Mouse (Mus musculus) erythroblast, adult 5-6 weeks (primary cell): ENCODE results near the gene Cyfip2. TPM values are rescaled to one million over a fixed set of nuclear protein-coding genes. Genes with fewer than 3 reads are reported as not detected.

Source experiments
- ATAC-seq: replicated peaks from 2 replicates; pipeline ENCODE4 v1.8.0; 2016; ENCODE audit warnings: moderate number of reproducible peaks, mild to moderate bottlenecking, moderate TSS enrichment, inconsistent platforms; ENCODE audit not compliant: poor library complexity, low FRiP score, severe bottlenecking
- total RNA-seq, 2 experiments: library from RNA; stranded (forward) in 1 of 2; stranded (reverse) in 1 of 2; fragments of 150-400 nt in 1 of 2; fragments of 200-764, 138-1000 nt in 1 of 2; gene quantifications; 2 replicates each; pipeline versions ENCODE4 v1.2.3 to v1.2.4; 2015 to 2017; ENCODE audit warnings: low replicate concordance in 2 of 2

The Cyfip2 gene
- total RNA-seq, 2 experiments from 2014 or later: 19.9 to 60.3 TPM

- ATAC-seq: no peak
Measured at GRCm38 (mm10) chr11:46282612-46283011, 30.0 kb downstream of the Cyfip2 start.

GRCm38 (mm10) chr11:46278709-46279108 lies 34.0 kb downstream of the Cyfip2 start:
- ATAC-seq: no peak

- ATAC-seq: no peak
Measured at GRCm38 (mm10) chr11:46278140-46278539, 34.5 kb downstream of the Cyfip2 start.

- peak; percentile 55; the same call in 1 of the 2 replicates for ATAC-seq
Measured at GRCm38 (mm10) chr11:46276778-46277177, 35.9 kb downstream of the Cyfip2 start.

GRCm38 (mm10) chr11:46276168-46276567 lies 36.5 kb downstream of the Cyfip2 start:
- no peak for ATAC-seq

- ATAC-seq: peak; percentile 68
Measured at GRCm38 (mm10) chr11:46275302-46275701, 37.4 kb downstream of the Cyfip2 start.

GRCm38 (mm10) chr11:46273969-46274368 lies 38.7 kb downstream of the Cyfip2 start:
- ATAC-seq: no peak

GRCm38 (mm10) chr11:46272058-46272681 lies 40.5 kb downstream of the Cyfip2 start:
- no peak for ATAC-seq

- ATAC-seq: no peak
Measured at GRCm38 (mm10) chr11:46269893-46270292, 42.8 kb downstream of the Cyfip2 start.

GRCm38 (mm10) chr11:46269391-46269790 lies 43.3 kb downstream of the Cyfip2 start:
- no peak for ATAC-seq

- ATAC-seq: peak; percentile 65; the same call in 1 of the 2 replicates
Measured at GRCm38 (mm10) chr11:46268991-46269390, 43.7 kb downstream of the Cyfip2 start.

GRCm38 (mm10) chr11:46265031-46265786 lies 47.5 kb downstream of the Cyfip2 start:
- no peak for ATAC-seq

GRCm38 (mm10) chr11:46264584-46264983 lies 48.1 kb downstream of the Cyfip2 start:
- ATAC-seq: no peak

GRCm38 (mm10) chr11:46263291-46263690 lies 49.4 kb downstream of the Cyfip2 start:
- ATAC-seq: no peak

GRCm38 (mm10) chr11:46262854-46263253 lies 49.8 kb downstream of the Cyfip2 start:
- no peak for ATAC-seq

- ATAC-seq: no peak
Measured at GRCm38 (mm10) chr11:46258749-46259148, 53.9 kb downstream of the Cyfip2 start.

GRCm38 (mm10) chr11:46258207-46258606 lies 54.5 kb downstream of the Cyfip2 start:
- ATAC-seq: 0 out of 2 replicates have a peak, but pooled peaks have one; percentile 41

GRCm38 (mm10) chr11:46255291-46255690 lies 57.4 kb downstream of the Cyfip2 start:
- ATAC-seq: no peak

GRCm38 (mm10) chr11:46251994-46252393 lies 60.7 kb downstream of the Cyfip2 start:
- peak; percentile 90 for ATAC-seq

- no peak for ATAC-seq
Measured at GRCm38 (mm10) chr11:46248352-46248751, 64.3 kb downstream of the Cyfip2 start.

GRCm38 (mm10) chr11:46246393-46246792 lies 66.3 kb downstream of the Cyfip2 start:
- no peak for ATAC-seq
